Mouse (Mus musculus): ENCODE results near the gene Zranb3.
A peak's percentile ranks its signal among the peaks of the same experiment; 100 is the strongest.
"Not testable (repeated sequence)": the region's sequence is repeated elsewhere in the genome, so short reads cannot be mapped to it uniquely, and the experiment has no call there.

The Zranb3 gene

GRCm38 (mm10) chr1:127989876-127990731, 112.7 kb downstream of the Zranb3 start:
- DNase-seq (ENCODE audit: low read depth), result no peak

- DNase-seq (ENCODE audit: low read depth), result no peak
These were observed 113.5 kb downstream of the Zranb3 start for GRCm38 (mm10) chr1:127989387-127989786.

GRCm38 (mm10) chr1:127988246-127988645, 114.6 kb downstream of the Zranb3 start:
- no peak for DNase-seq (ENCODE audit: low read depth)

- DNase-seq (ENCODE audit: low read depth), result no peak
These were observed 117.5 kb downstream of the Zranb3 start for GRCm38 (mm10) chr1:127985391-127985790.

GRCm38 (mm10) chr1:127983274-127983993, 119.4 kb downstream of the Zranb3 start:
- DNase-seq (ENCODE audit: low read depth), result no peak

- no peak for DNase-seq (ENCODE audit: low read depth)
These were observed 120.6 kb downstream of the Zranb3 start for GRCm38 (mm10) chr1:127982268-127982667.

GRCm38 (mm10) chr1:127980911-127981559, 121.8 kb downstream of the Zranb3 start:
- no peak for DNase-seq (ENCODE audit: low read depth)

- no peak for DNase-seq (ENCODE audit: low read depth)
These were observed 124.7 kb downstream of the Zranb3 start for GRCm38 (mm10) chr1:127978125-127978524.

- DNase-seq (ENCODE audit: low read depth), result no peak
These were observed 126.7 kb downstream of the Zranb3 start for GRCm38 (mm10) chr1:127976106-127976505.

- peak; percentile 36 for DNase-seq (ENCODE audit: low read depth)
These were observed 127.2 kb downstream of the Zranb3 start for GRCm38 (mm10) chr1:127975676-127976075.

GRCm38 (mm10) chr1:127974082-127974481, 128.8 kb downstream of the Zranb3 start:
- no peak for DNase-seq (ENCODE audit: low read depth)

- DNase-seq (ENCODE audit: low read depth), result no peak
These were observed 132.0 kb downstream of the Zranb3 start for GRCm38 (mm10) chr1:127970870-127971269.

GRCm38 (mm10) chr1:127963326-127963725, 139.5 kb downstream of the Zranb3 start:
- no peak for DNase-seq (ENCODE audit: low read depth)

GRCm38 (mm10) chr1:127961140-127961539, 141.7 kb downstream of the Zranb3 start:
- no peak for DNase-seq (ENCODE audit: low read depth)

- no peak for DNase-seq (ENCODE audit: low read depth)
These were observed 143.5 kb downstream of the Zranb3 start for GRCm38 (mm10) chr1:127959312-127959718.

GRCm38 (mm10) chr1:127958801-127959200, 144.0 kb downstream of the Zranb3 start:
- DNase-seq (ENCODE audit: low read depth), result no peak

- DNase-seq (ENCODE audit: low read depth), result no peak
These were observed 146.3 kb downstream of the Zranb3 start for GRCm38 (mm10) chr1:127956524-127956923.

GRCm38 (mm10) chr1:127954800-127955199, 148.0 kb downstream of the Zranb3 start:
- no peak for DNase-seq (ENCODE audit: low read depth)

GRCm38 (mm10) chr1:127954198-127954597, 148.6 kb downstream of the Zranb3 start:
- DNase-seq (ENCODE audit: low read depth), result not testable (repeated sequence)

GRCm38 (mm10) chr1:127952276-127952675, 150.6 kb downstream of the Zranb3 start:
- no peak for DNase-seq (ENCODE audit: low read depth)

- DNase-seq (ENCODE audit: low read depth), result no peak
These were observed 154.1 kb downstream of the Zranb3 start for GRCm38 (mm10) chr1:127948748-127949147.

GRCm38 (mm10) chr1:127946615-127947249, 156.1 kb downstream of the Zranb3 start:
- DNase-seq (ENCODE audit: low read depth), result no peak
